Mouse (Mus musculus) skeletal muscle tissue, postnatal 0 days (tissue): ENCODE data around the gene Tespa1. TPM values are rescaled to one million over a fixed set of nuclear protein-coding genes. Genes with fewer than 3 reads are reported as not detected.

Source experiments
- polyA plus RNA-seq: library from polyadenylated mRNA; unstranded; fragments of >200 nt; fragmentation: Nextera tagmentation; extraction: Ambion mirVana; gene quantifications from 2 replicates; pipeline ENCODE4 v1.2.1, GENCODE M21; 2015

Tespa1 gene
- 1.1 and 2.2 TPM in 2 replicates for polyA plus RNA-seq

GRCm38 (mm10) chr10:130322637-130323036, at the start of gene Tespa1:
Gene Tespa1, plus strand, starts transcription at chr10:130322870.

GRCm38 (mm10) chr10:130280066-130280465, 42.6 kb upstream of the Tespa1 start, which contains the start of gene Neurod4:
Gene Neurod4, minus strand, starts transcription at chr10:130280240.

GRCm38 (mm10) chr10:130394232-130394631, 71.6 kb downstream of the Tespa1 start, which contains the start of gene Vmn2r84:
Gene Vmn2r84, minus strand, starts transcription at chr10:130394332.

Other genes starting within 250 kb of the Tespa1 start
- not detected in 2 replicates for gene Olfr823, start 207.5 kb upstream of the Tespa1 start, polyA plus RNA-seq
- not detected in 2 replicates for gene Olfr824, start 192.9 kb upstream of the Tespa1 start, polyA plus RNA-seq
- not detected in 2 replicates for gene Olfr825, start 156.1 kb upstream of the Tespa1 start, polyA plus RNA-seq
- not detected in 2 replicates for gene Olfr826, start 138.7 kb upstream of the Tespa1 start, polyA plus RNA-seq
- not detected in 2 replicates for gene Olfr827, start 108.5 kb upstream of the Tespa1 start, polyA plus RNA-seq
- gene Neurod4, start 42.6 kb upstream of the Tespa1 start, polyA plus RNA-seq: not detected in 2 replicates
- 0.01 TPM in 1 of 2 replicates, not detected in the other for gene Vmn2r84, start 71.5 kb downstream of the Tespa1 start, polyA plus RNA-seq
- not detected in 2 replicates for gene Vmn2r85, start 106.8 kb downstream of the Tespa1 start, polyA plus RNA-seq
- not detected in 2 replicates for gene Vmn2r86, start 133.2 kb downstream of the Tespa1 start, polyA plus RNA-seq
- not detected in 2 replicates for gene Vmn2r87, start 174.5 kb downstream of the Tespa1 start, polyA plus RNA-seq